Mouse (Mus musculus) intestine, embryonic 16.5 days (tissue): ENCODE measurements around the gene Myo9a. TPM values are rescaled to one million over a fixed set of nuclear protein-coding genes. Genes with fewer than 3 reads are reported as not detected.
"Not testable (repeated sequence)": the region's sequence is repeated elsewhere in the genome, so short reads cannot be mapped to it uniquely, and the experiment has no call there.

ENCODE experiments used
- ATAC-seq: fragments of 200-750 bp; cut with Nextera tagmentation; 2 replicates; pipeline ENCODE4 v1.8.0; 2017; ENCODE audit warnings: moderate TSS enrichment, moderate library complexity
- H3K27ac ChIP-seq: fragments of 300-500 bp; sonication (generic); 2 replicates; pipeline ENCODE4 v1.5.1; 2014; ENCODE audit warnings: mild to moderate bottlenecking, low read length
- H3K27me3 ChIP-seq: fragments of 300-500 bp; sonication (generic); replicated peaks from 2 replicates; pipeline ENCODE4 v1.6.1; 2014; ENCODE audit warnings: low read length, control low read depth, mixed read lengths; ENCODE audit not compliant: control insufficient read depth, insufficient read depth
- H3K36me3 ChIP-seq: fragments of 300-500 bp; sonication (generic); 2 replicates; pipeline ENCODE4 v1.6.1; 2014; ENCODE audit warnings: low read length, control low read depth; ENCODE audit not compliant: control insufficient read depth, insufficient read depth
- H3K4me1 ChIP-seq: fragments of 300-500 bp; sonication (generic); 2 replicates; pipeline ENCODE4 v1.6.1; 2014; ENCODE audit warnings: low read length, control low read depth, mixed read lengths; ENCODE audit not compliant: control insufficient read depth, insufficient read depth
- H3K4me2 ChIP-seq: fragments of 300-500 bp; sonication (generic); 2 replicates; pipeline ENCODE4 v1.6.1; 2014; ENCODE audit warnings: low read depth, low read length, control low read depth
- H3K4me3 ChIP-seq: fragments of 300-500 bp; sonication (generic); 2 replicates; pipeline ENCODE4 v1.5.1; 2014; ENCODE audit warnings: mild to moderate bottlenecking, low read length
- H3K9ac ChIP-seq: fragments of 300-500 bp; sonication (generic); 2 replicates; pipeline ENCODE4 v1.6.1; 2014; ENCODE audit warnings: low read depth, low read length
- H3K9me3 ChIP-seq: fragments of 300-500 bp; sonication (generic); 2 replicates; pipeline ENCODE4 v1.6.1; 2016; ENCODE audit warnings: low read length, control low read depth; ENCODE audit not compliant: control insufficient read depth
- WGBS: fragments of 180-500 bp; shearing (Covaris S2); extraction: QIAGEN DNeasy Blood & Tissue Kit; methylation state at CpG from one replicate; pipeline ENCODE4 v1.1.7; 2014; 5-methylcytosine and 5-hydroxymethylcytosine counted together
- polyA plus RNA-seq: library from polyadenylated mRNA; unstranded; fragments of >200 nt; fragmentation: Nextera tagmentation; extraction: Ambion mirVana; gene quantifications from 2 replicates; pipeline ENCODE4 v1.2.1, GENCODE M21; 2015

The Myo9a gene
- polyA plus RNA-seq, 1 experiment from 2014 or later, result 10.2 TPM

GRCm38 (mm10) chr9:59806046-59806774 lies 55.5 kb downstream of the Myo9a start:
- H3K9me3 ChIP-seq, H3K4me1 ChIP-seq, H3K4me2 ChIP-seq, H3K27ac ChIP-seq, H3K9ac ChIP-seq, H3K36me3 ChIP-seq, H3K4me3 ChIP-seq, H3K27me3 ChIP-seq, ATAC-seq: not testable (repeated sequence)
- 81% methylated on average over 3 of the region's 3 CpGs for WGBS

- Histone ChIP-seq H3K9me3 (no peaks in the 10 kb centered on the region), H3K27me3 (no peaks in the 10 kb centered on the region), H3K4me1 (no peaks in the 10 kb centered on the region), H3K4me3 (no peak overlapping the region), H3K36me3 (no peaks in the 10 kb centered on the region), H3K4me2 (no peak overlapping the region), H3K9ac (no peak overlapping the region), H3K27ac (no peak overlapping the region)
- ATAC-seq, result no peak
Measured at GRCm38 (mm10) chr9:59884551-59884950, 133.9 kb downstream of the Myo9a start.

- Histone ChIP-seq H3K9ac (no peak overlapping the region), H3K27ac (no peak overlapping the region), H3K4me1 (no peaks in the 10 kb centered on the region), H3K9me3 (no peaks in the 10 kb centered on the region), H3K4me3 (no peak overlapping the region), H3K36me3 (no peaks in the 10 kb centered on the region; the same call in 1 of the 2 replicates), H3K27me3 (no peaks in the 10 kb centered on the region), H3K4me2 (no peak overlapping the region)
- 83% methylated on average over 1 of the region's 1 CpGs for WGBS
- no peak for ATAC-seq
Measured at GRCm38 (mm10) chr9:59903382-59903781, 152.7 kb downstream of the Myo9a start.

GRCm38 (mm10) chr9:59914761-59915160 lies 164.1 kb downstream of the Myo9a start:
- Histone ChIP-seq H3K36me3 (no peaks in the 10 kb centered on the region), H3K9ac (no peak overlapping the region), H3K4me1 (no peaks in the 10 kb centered on the region), H3K9me3 (no peaks in the 10 kb centered on the region), H3K27me3 (no peaks in the 10 kb centered on the region), H3K4me3 (no peak overlapping the region), H3K27ac (no peak overlapping the region), H3K4me2 (no peak overlapping the region)
- ATAC-seq, result no peak
- WGBS, result 93% methylated on average over 1 of the region's 1 CpGs

GRCm38 (mm10) chr9:59930248-59930647 lies 179.6 kb downstream of the Myo9a start:
- no peaks in the 10 kb centered on the region for H3K9me3 ChIP-seq
- no peak overlapping the region for H3K9ac ChIP-seq
- no peak for ATAC-seq
- no peaks in the 10 kb centered on the region for H3K27me3 ChIP-seq
- H3K4me3 ChIP-seq, result no peak overlapping the region
- peaks cover 2% of the 10 kb centered on the region; the same call in 1 of the 2 replicates for H3K36me3 ChIP-seq
- no peak overlapping the region for H3K27ac ChIP-seq
- H3K4me1 ChIP-seq, result no peaks in the 10 kb centered on the region
- 79% methylated on average over 3 of the region's 3 CpGs for WGBS
- H3K4me2 ChIP-seq, result no peak overlapping the region

- not testable (repeated sequence) for H3K36me3 ChIP-seq, H3K4me2 ChIP-seq, H3K27me3 ChIP-seq, H3K9me3 ChIP-seq, H3K4me3 ChIP-seq, ATAC-seq, H3K27ac ChIP-seq, H3K9ac ChIP-seq, H3K4me1 ChIP-seq
- WGBS, result 73% methylated on average over 8 of the region's 8 CpGs
Measured at GRCm38 (mm10) chr9:59935866-59936265, 185.2 kb downstream of the Myo9a start.

- peaks cover 11% of the 10 kb centered on the region for H3K4me1 ChIP-seq
- no peaks in the 10 kb centered on the region for H3K36me3 ChIP-seq
- no peaks in the 10 kb centered on the region for H3K27me3 ChIP-seq
- H3K9me3 ChIP-seq, result no peaks in the 10 kb centered on the region
- peak overlapping the region; percentile 46; the same call in 1 of the 2 replicates for H3K4me2 ChIP-seq
- no peak for ATAC-seq
- no peak overlapping the region for H3K27ac ChIP-seq
- peak overlapping the region; percentile 42 for H3K4me3 ChIP-seq
- WGBS, result 79% methylated on average over 8 of the region's 8 CpGs
- no peak overlapping the region for H3K9ac ChIP-seq
Measured at GRCm38 (mm10) chr9:59938529-59938928, 187.8 kb downstream of the Myo9a start.

GRCm38 (mm10) chr9:59939691-59940090 lies 189.0 kb downstream of the Myo9a start:
- WGBS, result 48% methylated on average over 2 of the region's 2 CpGs
- Histone ChIP-seq H3K4me2 (peak overlapping the region; percentile 46), H3K4me3 (peak overlapping the region; percentile 42), H3K27me3 (no peaks in the 10 kb centered on the region), H3K4me1 (peaks cover 16% of the 10 kb centered on the region), H3K27ac (0 out of 2 replicates have a peak overlapping the region, but pooled peaks have one; percentile 10), H3K9me3 (no peaks in the 10 kb centered on the region), H3K9ac (peak overlapping the region; percentile 29; the same call in 1 of the 2 replicates), H3K36me3 (no peaks in the 10 kb centered on the region)
- ATAC-seq, result no peak

- H3K9me3 ChIP-seq, result no peaks in the 10 kb centered on the region
- peak overlapping the region; percentile 70 for H3K27ac ChIP-seq
- peak overlapping the region; percentile 56; the same call in 1 of the 2 replicates for H3K9ac ChIP-seq
- H3K36me3 ChIP-seq, result no peaks in the 10 kb centered on the region
- H3K4me1 ChIP-seq, result peaks cover 17% of the 10 kb centered on the region
- no peak overlapping the region for H3K4me2 ChIP-seq
- 60% methylated on average over 10 of the region's 12 CpGs for WGBS
- ATAC-seq, result 0 out of 2 replicates have a peak, but pooled peaks have one; percentile 42
- peak overlapping the region; percentile 42; the same call in 1 of the 2 replicates for H3K4me3 ChIP-seq
- H3K27me3 ChIP-seq, result no peaks in the 10 kb centered on the region
Measured at GRCm38 (mm10) chr9:59940913-59941884, 190.5 kb downstream of the Myo9a start.
